Mouse (Mus musculus) spleen, adult 18-20 months (tissue): ENCODE data around the gene Ccdc69.
A peak's percentile ranks its signal among the peaks of the same experiment; 100 is the strongest.
"Not testable (repeated sequence)": the region's sequence is repeated elsewhere in the genome, so short reads cannot be mapped to it uniquely, and the experiment has no call there.

Experiments
- DNase-seq, 2 experiments: peaks; one replicate each; pipeline ENCODE4 v3.0.0; 2022; ENCODE audit warnings: mixed read lengths in 2 of 2

Gene Ccdc69

GRCm38 (mm10) chr11:55077331-55078231, at the start of gene Ccdc69:
Gene Ccdc69, minus strand, starts transcription at chr11:55078131.
- DNase-seq = peak; percentile 55 to 69

DNA sequence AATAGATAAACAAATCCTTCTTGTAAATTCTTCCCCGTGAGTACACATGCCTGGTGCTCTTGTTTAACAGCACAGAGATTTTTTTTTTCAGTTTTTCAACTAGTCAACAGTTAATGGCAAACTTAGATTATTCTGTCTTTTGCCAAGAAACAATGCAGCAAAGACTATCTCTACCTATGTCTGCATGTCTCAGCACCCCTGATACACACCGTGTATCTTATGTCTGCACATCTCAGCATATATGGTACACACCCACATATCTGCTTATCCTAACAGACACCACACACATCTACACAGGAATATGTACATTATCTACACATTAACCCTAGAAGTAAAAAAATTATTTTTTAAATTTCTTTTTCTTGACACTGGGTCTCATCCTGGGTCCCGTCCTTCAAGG, 48.7 kb upstream of the Ccdc69 start:
- no peak for DNase-seq

- no peak for DNase-seq
These were observed 43.5 kb upstream of the Ccdc69 start for GRCm38 (mm10) chr11:55121430-55121829.

DNA sequence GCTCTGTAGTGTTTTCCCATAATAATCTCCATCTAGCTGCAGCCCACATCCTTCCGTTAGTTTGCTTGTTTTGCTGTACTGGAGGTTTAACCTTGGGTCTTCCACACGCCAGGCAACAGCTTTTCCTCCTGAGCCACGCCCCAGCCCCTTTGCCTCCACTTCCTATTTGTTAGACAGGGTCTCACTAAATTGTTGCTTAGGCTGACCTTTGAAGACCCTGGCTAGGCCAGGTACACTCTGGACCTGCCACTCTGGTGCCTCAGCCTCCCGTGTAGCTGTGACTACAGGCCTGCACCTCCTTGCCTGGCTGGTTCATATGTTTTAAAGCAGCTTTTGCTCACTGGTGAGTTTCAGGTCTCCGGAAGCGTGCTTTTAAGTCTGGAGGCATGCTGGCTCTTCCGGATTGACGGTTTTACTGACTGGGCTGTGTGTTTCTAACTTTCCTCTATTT, 42.9 kb upstream of the Ccdc69 start:
- DNase-seq = peak; percentile 38 to 43

DNA sequence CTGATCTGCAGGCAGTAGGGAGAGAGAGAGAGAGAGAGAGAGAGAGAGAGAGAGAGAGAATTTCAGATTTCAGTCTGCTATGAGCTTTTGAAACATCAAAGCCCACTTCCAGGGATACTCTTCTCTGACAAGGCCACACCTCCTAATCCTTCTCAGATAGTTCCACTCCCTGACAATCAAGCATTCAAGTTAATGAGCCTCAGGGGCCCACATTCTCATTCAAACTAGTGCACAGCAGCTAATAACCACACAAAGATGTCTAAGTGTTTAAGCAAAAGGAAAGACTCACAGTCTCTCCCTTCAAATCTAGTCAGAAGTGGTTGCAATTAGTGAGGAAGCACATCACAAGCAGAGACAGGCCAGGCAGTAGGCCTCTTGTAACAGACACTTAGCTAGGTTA, 42.3 kb upstream of the Ccdc69 start:
- DNase-seq = no peak

GRCm38 (mm10) chr11:55117031-55117430, 39.1 kb upstream of the Ccdc69 start:
- DNase-seq = no peak

DNA sequence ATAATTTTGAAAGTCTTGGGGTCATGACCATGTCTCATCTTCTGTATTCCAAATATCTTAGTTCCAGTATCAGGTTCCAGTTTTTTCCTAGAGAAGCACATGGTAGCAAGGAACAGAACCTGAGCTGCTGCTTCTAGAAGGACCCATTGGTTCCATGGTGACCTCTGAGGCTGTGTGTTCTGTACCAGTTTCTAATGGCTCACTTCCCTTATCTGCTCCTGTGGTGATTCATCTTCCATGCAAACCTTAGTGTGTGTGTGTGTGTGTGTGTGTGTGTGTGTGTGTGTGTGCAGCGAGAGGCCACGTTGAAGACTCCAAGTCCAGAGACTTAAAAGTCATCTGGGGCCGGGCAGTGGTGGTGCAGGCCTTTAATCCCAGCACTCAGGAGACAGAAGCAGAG, 38.1 kb upstream of the Ccdc69 start:
- DNase-seq = no peak

- DNase-seq = no peak
These were observed 36.4 kb upstream of the Ccdc69 start for GRCm38 (mm10) chr11:55114291-55114690.

GRCm38 (mm10) chr11:55113861-55114250, 35.9 kb upstream of the Ccdc69 start:
- not testable (repeated sequence) for DNase-seq

DNA sequence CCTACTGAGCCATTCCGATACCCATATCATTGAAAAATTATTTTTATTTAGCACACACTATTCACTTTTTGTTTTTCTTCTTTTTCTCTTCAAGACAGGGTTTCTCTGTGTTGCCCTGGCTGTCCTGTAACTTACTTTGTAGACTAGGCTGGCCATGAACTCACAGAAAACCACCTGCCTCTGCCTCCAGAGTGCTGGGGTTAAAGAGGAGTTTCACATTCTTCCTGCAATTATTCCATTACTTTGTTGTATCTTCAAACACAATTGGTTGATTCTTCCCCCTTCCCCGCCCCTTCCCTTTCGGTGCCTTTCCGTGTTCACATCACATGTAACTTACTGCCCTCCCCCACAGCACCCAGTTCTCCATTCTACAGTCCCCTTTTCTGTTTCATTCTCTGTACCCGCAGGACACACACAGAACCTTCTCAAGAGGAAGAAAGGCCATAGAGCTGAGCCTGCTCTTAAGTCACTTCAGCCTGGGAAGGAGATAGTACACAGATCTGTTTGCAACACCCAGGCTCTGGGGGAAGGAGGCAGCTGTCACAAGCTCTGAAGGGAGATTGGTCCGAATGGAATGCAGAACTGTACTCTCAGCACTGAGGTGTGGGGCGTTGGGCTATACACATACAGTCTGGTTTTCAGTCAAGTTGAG, 35.4 kb upstream of the Ccdc69 start:
- peak; percentile 52 to 53 for DNase-seq

- DNase-seq = no peak
These were observed 32.7 kb upstream of the Ccdc69 start for GRCm38 (mm10) chr11:55110566-55111169.

DNA sequence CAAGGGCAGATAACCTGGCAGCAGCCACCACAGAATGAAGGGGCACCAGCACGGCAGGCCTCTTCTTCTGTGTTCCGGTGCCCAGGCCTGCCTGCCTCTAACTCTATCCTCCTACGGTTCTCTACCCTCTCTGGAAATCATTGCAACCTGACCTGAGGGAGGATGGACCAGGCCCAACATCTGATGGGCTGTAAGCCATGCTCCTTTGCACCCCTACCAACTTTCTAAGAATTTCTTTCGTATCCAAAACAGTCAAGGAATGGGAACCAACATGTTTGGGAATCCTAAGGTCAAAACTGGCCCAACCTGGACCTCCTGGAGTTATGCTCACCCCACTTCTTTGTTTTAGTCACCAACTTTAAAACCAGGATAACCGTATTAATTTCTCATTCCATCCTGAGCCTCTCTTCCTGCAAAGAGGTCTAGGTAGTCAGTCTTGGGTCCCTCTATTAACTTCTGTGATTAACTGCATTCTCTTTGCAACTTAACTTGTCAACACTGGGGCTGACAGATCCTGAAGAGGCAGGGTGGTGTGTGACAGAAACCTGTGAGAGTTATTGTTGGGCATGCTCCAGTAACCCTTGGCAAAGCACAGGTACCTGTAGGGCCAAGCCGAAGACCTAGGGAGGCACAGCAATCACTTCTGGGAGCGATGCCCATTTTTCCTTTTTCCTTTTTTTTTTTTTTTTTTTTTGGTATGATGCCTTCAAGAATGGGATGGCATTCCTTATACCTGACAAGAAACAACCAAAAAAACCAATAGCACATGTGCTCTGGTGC, 31.8 kb upstream of the Ccdc69 start:
- DNase-seq = no peak

GRCm38 (mm10) chr11:55106636-55107035, 28.7 kb upstream of the Ccdc69 start:
- no peak for DNase-seq

DNA sequence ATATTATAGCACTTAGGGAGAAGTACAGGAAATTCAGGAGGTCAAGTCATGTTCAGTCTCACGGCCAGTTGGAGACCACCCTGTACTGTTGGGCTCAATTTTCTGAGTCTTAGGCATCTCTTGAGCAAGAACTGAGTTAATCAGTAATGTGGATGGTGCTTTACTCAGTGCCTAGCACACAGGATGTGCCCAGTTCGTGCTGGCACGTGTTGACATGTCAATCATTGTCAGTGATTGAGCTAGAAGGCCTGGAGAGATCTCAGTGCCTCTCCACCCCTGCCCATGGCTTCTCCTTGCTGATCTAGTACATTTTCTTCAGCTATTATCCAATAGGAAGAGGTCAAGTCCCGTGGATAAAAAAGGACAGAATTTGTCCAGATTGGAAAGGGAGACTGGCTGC, 27.5 kb upstream of the Ccdc69 start:
- no peak for DNase-seq

- no peak for DNase-seq
These were observed 25.3 kb upstream of the Ccdc69 start for GRCm38 (mm10) chr11:55103229-55103628.

- no peak for DNase-seq
These were observed 24.1 kb upstream of the Ccdc69 start for GRCm38 (mm10) chr11:55102015-55102414.

DNA sequence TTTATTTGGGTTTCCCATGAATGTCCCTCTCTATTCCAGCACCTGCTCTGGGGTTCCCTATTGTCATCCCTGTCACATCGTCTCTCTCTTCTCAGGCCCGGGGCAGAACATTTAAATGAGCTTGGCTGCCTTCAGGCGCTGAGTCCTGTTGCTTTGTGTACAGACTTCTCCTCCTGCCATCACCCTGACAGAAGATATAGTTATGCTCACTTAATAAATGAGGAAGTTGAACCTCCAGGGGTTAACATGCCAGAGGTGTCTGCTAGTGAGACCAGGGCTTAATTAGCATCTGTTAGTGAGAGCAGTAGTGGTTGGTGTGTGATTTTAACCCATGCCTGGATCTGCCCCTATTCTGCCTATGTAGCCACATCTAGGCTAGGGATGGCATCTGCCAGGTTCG, 21.9 kb upstream of the Ccdc69 start:
- DNase-seq = peak in 1 of 2 experiments; percentile 26

DNA sequence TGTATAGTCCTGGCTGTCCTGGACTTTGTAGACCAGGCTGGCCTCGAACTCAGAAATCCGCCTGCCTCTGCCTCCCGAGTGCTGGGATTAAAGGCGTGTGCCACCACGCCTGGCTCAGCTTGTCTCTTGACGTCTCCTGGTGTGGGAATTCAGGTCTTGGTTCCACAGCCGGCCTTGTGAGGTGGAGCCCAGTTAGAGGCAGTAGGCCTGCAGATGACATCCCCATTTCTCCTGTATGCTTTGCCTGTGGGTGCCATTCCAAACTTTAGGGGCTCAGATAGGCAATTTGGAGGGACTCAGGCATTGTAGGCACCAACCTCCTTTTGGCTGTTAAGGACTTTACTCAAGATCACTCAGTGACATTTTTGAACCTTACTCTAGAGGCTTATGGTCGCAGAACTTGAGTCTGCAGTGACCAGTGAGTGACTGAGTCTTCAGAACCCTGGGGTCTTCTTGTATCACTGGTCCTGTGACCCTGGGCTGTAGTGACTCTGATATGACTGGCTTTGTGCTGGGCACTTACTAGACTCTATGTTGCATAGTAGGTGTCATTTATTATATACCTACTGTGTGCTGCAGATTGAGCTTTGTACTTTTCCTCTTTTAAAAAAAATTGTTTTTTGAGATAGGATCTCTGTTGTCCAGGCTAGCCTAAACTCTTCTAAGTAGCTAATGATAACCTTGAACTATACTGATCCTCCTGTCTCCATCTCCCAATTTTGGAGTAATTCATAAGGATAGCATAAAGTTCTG, 21.3 kb upstream of the Ccdc69 start:
- DNase-seq = no peak

DNA sequence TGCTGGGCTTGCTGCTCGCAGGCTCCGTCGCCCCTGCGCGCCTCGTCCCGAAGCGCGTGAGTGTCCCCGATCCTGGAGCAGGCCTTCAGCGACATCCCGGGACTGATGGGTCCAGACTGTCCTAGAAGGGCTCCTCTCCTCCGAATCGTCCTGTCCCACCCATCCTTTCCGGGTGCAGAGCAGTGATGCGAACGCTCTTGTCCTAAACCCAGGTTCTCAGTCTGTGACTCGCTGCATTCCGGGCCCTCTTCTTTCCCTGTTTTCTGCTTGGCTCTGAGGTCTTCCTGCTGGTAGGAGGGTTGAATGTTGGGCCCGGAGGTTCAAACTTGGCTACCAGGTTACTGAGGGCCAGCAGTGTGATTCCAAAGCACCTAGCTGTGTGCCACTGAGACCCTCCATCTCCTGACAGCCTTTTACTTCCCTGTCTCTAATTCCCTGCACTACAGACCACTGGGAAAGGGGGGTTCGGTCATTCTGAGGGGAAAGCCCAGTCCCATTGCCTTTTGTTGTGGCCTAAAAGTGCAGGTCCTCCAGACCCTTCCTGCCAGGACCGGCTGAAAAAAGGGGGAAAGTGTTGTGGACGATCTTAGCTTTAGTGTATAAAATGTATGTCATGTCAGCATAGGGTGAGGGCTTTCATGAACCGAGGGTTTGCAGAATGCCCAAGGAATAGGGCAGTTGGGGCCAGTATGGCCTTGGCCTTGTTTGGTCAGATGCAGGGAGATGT, 20.4 kb upstream of the Ccdc69 start:
- DNase-seq = no peak

- peak; percentile 94 to 97 for DNase-seq
These were observed 19.7 kb upstream of the Ccdc69 start, which contains the start of gene Gm2a for GRCm38 (mm10) chr11:55097463-55098188. Gene Gm2a, plus strand, starts transcription at chr11:55098115.
